Mouse (Mus musculus) megakaryocyte, embryonic 14.5 days (primary cell): ENCODE data around the gene Ccl3. TPM values are rescaled to one million over a fixed set of nuclear protein-coding genes. Genes with fewer than 3 reads are reported as not detected.
A peak's percentile ranks its signal among the peaks of the same experiment; 100 is the strongest.

Source experiments
- H3K27me3 ChIP-seq: replicated peaks from 2 replicates; pipeline ENCODE3; 2012; ENCODE audit warnings: inconsistent platforms
- H3K36me3 ChIP-seq: replicated peaks from 2 replicates; pipeline ENCODE3; 2012; ENCODE audit warnings: low read length, inconsistent platforms, mixed read lengths
- H3K4me1 ChIP-seq: 2 replicates; pipeline ENCODE4 v1.6.1; 2012; ENCODE audit warnings: inconsistent platforms
- H3K4me3 ChIP-seq: replicated peaks from 2 replicates; pipeline ENCODE3; 2012; ENCODE audit warnings: moderate library complexity, mild to moderate bottlenecking, inconsistent platforms
- H3K9me3 ChIP-seq: 2 replicates; pipeline ENCODE4 v1.6.1; 2012; ENCODE audit warnings: inconsistent platforms
- FLI1 ChIP-seq: IDR thresholded peaks from 2 replicates; pipeline ENCODE4 v1.6.1; 2012; ENCODE audit warnings: low read length, inconsistent platforms, mixed read lengths
- GATA1 ChIP-seq: IDR thresholded peaks from 3 replicates; pipeline ENCODE4 v1.6.1; 2012; ENCODE audit warnings: mixed read lengths, low read length, inconsistent platforms, borderline replicate concordance
- polyA plus RNA-seq: library from polyadenylated mRNA; stranded (reverse); fragments of >175 nt; gene quantifications from 2 replicates; pipeline ENCODE4 v1.2.3, GENCODE M21; 2012; ENCODE audit warnings: low replicate concordance; ENCODE audit not compliant: insufficient read depth

The Ccl3 gene
- polyA plus RNA-seq, 1 experiment: 7.9 TPM

DNA sequence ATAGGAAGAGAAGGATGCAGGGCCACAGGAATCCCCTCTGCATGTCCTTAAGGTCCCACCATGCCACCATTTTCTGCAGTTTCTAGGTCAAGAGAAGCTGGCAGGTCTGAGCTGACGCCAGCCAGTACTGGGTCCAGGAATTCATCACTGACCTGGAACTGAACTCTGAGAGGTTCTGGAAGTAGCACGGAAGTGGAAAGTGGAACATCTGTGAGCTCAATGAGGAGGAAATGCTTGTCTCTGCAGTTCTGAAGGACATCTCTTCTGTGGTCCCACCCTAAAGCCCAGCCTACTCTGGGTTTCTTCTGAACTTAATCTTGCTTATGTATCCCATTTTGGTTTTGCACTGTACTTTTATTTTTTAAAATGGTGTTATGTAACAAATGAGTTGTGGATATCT is 18.1 kb downstream of the Ccl3 start:
- Histone ChIP-seq H3K27me3 (peaks cover 11% of the 10 kb centered on the region), H3K4me1 (peaks cover 38% of the 10 kb centered on the region), H3K4me3 (no peak overlapping the region), H3K36me3 (no peaks in the 10 kb centered on the region), H3K9me3 (no peaks in the 10 kb centered on the region)
- no peak for TF ChIP-seq GATA1
- TF ChIP-seq FLI1: no peak

DNA sequence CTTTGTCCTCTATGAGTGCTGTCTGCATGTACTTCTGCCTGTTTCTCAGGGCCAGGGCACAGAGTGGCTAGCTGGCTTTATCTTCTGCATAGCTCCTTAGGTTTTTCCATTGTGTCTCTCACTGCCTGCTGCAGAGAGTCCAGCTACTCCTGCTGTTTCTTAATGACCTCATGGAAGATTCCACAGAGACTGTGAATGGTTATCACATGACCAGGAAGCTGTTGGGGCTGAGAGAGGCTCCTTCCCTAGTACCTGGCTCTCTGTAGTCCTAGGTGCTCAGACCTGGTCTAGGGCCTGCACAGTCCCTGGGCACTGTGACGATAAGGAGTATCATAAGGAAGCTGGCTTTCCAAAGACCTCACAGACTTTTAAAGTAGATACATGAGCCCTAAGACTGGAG is 18.5 kb downstream of the Ccl3 start:
- peaks cover 38% of the 10 kb centered on the region for H3K4me1 ChIP-seq
- TF ChIP-seq FLI1 (no peak), GATA1 (no peak)
- H3K4me3 ChIP-seq: no peak overlapping the region
- H3K36me3 ChIP-seq: no peaks in the 10 kb centered on the region
- no peaks in the 10 kb centered on the region for H3K9me3 ChIP-seq
- H3K27me3 ChIP-seq: peaks cover 11% of the 10 kb centered on the region

DNA sequence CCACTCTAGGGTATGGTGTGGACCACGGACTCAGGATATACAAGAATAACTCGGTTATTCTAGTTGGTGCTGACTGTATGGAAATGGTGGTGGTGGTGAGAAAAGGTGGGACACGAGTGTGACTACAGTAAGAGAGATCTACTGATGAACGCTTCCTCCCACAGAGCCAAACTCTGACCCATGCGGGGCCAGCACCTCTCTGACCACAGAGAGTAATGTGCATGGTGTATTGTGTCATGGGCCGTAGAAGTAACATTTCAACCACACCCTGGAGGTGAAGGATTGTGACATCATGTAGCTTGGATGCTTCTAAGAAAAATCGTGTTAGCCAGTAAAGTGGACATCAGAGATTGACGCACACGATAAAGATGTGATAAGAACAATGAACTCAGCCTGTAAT is 20.3 kb downstream of the Ccl3 start:
- H3K4me1 ChIP-seq: peaks cover 38% of the 10 kb centered on the region

DNA sequence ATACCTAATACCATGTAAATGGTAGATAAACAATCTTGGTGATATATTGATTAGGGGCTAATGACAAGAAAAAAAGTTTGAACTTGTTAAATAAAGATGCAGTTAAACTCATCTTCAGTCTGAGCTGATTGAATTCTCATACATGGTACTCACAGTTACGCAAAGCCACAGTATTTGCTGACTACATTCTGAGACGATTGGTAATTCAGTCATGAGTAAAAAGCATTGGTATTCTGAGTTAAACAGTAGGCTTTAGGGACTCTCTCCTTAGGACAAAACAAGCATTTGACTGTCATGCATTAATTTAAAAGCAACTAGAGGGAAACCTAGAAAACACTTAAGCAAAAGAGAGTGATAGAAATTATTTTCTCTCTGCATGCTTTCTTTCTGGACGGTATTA is 25.6 kb downstream of the Ccl3 start:
- Histone ChIP-seq H3K27me3 (peaks cover 7% of the 10 kb centered on the region), H3K4me3 (no peak overlapping the region), H3K4me1 (peaks cover 10% of the 10 kb centered on the region), H3K9me3 (no peaks in the 10 kb centered on the region), H3K36me3 (no peaks in the 10 kb centered on the region)
- TF ChIP-seq FLI1 (no peak), GATA1 (no peak)

More for the DNA sequence above, 20.3 kb downstream of the Ccl3 start:
- no peaks in the 10 kb centered on the region for H3K9me3 ChIP-seq
- no peaks in the 10 kb centered on the region for H3K36me3 ChIP-seq
- H3K4me3 ChIP-seq: no peak overlapping the region
- TF ChIP-seq FLI1 (no peak), GATA1 (no peak)
- peaks cover 6% of the 10 kb centered on the region for H3K27me3 ChIP-seq

DNA sequence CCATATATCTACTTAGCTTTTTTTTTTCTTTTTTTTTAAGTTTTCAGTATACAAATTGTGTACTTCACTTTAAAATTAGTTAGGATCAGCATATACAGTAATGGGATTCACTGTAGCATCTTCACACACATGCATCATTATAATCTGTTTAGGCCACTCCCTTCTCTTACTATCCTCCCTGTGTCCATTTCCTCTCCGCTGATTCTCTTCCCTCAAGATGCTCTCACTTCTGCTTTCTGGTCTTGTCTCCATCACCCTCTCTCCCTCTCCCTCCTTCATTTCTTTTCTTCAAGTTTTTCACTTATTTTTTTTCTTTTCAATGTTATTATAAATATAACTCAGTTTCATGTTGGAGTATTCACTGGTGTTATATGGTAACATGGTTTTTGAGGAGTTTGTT is 30.1 kb downstream of the Ccl3 start:
- H3K4me1 ChIP-seq: peaks cover 5% of the 10 kb centered on the region

DNA sequence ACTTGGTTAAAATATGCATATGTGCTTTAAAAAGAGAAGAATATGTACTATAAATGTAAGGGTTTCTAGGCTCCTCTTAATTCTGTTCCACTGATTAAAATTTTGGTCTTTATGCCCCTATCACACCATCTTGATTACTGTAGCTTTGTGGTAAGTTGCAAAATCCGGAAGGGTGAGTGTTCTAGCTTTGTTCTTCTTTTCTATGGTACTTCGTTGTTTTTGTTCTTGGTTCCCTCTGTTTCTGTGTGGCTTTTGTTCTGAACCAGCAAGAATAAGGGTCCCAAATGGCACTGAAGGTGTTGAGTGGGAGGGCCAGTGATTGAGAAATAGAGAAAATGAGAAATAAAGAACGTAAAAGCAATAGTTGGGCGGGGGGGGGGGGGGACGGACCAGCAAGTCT is 30.9 kb downstream of the Ccl3 start:
- Histone ChIP-seq H3K27me3 (peaks cover 10% of the 10 kb centered on the region), H3K4me3 (no peak overlapping the region), H3K9me3 (no peaks in the 10 kb centered on the region), H3K36me3 (no peaks in the 10 kb centered on the region), H3K4me1 (peaks cover 5% of the 10 kb centered on the region)
- TF ChIP-seq FLI1 (no peak), GATA1 (no peak)

More for the DNA sequence above, 30.1 kb downstream of the Ccl3 start:
- no peak overlapping the region for H3K4me3 ChIP-seq
- no peaks in the 10 kb centered on the region for H3K9me3 ChIP-seq
- no peaks in the 10 kb centered on the region for H3K36me3 ChIP-seq
- H3K27me3 ChIP-seq: peaks cover 7% of the 10 kb centered on the region
- no peak for TF ChIP-seq FLI1
- no peak for TF ChIP-seq GATA1

DNA sequence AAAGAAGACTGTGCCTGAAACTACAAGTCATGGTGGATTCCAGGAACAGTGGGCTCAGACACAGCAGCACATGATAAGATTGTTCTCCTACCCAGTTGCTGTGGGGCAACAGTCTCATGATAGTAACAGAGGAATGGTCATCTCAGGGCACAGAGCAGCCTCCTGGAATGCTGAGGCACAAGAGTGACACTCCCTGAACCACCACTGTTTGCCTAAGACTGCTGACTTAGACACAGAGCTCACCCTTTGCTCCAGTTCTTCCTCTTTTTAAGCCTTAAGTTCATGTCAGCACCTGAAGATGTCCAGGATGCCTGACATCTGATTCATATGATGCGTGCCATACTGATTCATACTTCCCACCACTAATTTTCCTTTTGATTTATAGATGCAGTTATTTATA is 32.6 kb downstream of the Ccl3 start:
- H3K9me3 ChIP-seq: no peaks in the 10 kb centered on the region
- H3K4me3 ChIP-seq: peak overlapping the region; percentile 1
- peaks cover 6% of the 10 kb centered on the region for H3K27me3 ChIP-seq
- no peak for TF ChIP-seq GATA1
- no peak for TF ChIP-seq FLI1
- H3K4me1 ChIP-seq: peaks cover 5% of the 10 kb centered on the region
- H3K36me3 ChIP-seq: no peaks in the 10 kb centered on the region

DNA sequence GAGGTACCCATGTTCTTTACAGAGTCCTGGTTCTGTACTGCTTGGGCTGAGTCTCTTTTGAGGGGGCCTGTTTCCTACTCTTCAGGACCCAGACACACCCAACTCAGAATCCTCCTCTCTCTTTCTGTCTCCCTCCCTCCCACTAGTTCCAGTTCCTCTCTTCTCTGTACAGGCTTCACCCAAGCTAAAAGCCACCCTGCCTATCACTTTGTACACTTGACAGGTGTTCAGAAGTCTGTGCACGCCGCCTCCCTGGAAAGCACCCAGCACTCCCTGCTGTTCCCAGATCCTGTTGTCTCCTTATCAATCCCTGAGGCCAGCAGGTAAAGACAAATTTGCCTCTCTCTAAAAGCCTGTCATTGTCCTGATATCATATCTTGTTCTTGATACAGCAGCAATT is 38.3 kb downstream of the Ccl3 start:
- TF ChIP-seq GATA1 (no peak), FLI1 (no peak)
- H3K27me3 ChIP-seq: peaks cover 27% of the 10 kb centered on the region

DNA sequence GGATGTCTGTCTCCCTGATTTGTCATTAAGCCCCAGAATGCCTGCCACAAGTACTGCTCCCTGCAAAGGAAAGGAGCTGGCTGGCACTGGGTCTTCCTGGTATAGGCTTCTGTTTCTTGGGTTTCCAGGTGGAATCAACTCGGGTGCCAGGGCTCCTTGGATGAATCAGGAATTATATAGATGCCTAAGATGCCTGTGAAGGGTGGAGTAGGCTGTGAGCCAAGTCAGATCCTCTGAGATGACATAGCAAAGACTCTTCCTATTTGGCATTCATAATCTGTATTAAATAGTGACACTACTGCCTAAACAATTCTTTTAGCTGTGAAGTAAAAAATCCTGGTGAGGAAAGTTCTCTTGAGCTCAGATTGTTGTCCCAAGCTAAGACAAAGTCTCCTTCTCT is 42.8 kb downstream of the Ccl3 start:
- Histone ChIP-seq H3K4me3 (no peak overlapping the region), H3K36me3 (no peaks in the 10 kb centered on the region), H3K4me1 (peaks cover 26% of the 10 kb centered on the region), H3K9me3 (no peaks in the 10 kb centered on the region), H3K27me3 (peaks cover 21% of the 10 kb centered on the region)
- TF ChIP-seq GATA1 (no peak), FLI1 (no peak)

More for the DNA sequence above, 38.3 kb downstream of the Ccl3 start:
- H3K36me3 ChIP-seq: no peaks in the 10 kb centered on the region
- no peak overlapping the region for H3K4me3 ChIP-seq
- peaks cover 12% of the 10 kb centered on the region for H3K4me1 ChIP-seq
- H3K9me3 ChIP-seq: no peaks in the 10 kb centered on the region

DNA sequence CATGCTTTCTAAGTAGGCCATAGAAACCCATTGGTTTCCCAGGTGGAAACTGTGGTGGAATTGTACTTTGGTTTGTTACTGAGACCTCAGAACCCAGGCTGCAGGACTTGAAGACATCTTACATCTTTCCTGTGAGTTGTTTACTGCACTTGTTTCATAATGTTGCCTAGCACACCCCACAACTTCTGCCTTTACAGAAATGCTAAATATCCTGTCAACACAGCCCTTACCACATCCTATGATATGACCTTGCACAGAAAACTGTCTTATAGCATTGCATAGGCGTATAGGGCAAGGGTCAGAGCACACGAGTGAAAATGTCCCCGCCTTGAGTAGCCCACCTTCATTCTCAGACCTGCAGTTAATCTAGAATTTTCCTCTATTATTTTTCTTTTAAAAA is 43.6 kb downstream of the Ccl3 start:
- no peaks in the 10 kb centered on the region for H3K36me3 ChIP-seq
- peaks cover 29% of the 10 kb centered on the region for H3K4me1 ChIP-seq
- TF ChIP-seq FLI1 (no peak), GATA1 (no peak)
- H3K4me3 ChIP-seq: no peak overlapping the region
- no peaks in the 10 kb centered on the region for H3K9me3 ChIP-seq
- peaks cover 18% of the 10 kb centered on the region for H3K27me3 ChIP-seq

DNA sequence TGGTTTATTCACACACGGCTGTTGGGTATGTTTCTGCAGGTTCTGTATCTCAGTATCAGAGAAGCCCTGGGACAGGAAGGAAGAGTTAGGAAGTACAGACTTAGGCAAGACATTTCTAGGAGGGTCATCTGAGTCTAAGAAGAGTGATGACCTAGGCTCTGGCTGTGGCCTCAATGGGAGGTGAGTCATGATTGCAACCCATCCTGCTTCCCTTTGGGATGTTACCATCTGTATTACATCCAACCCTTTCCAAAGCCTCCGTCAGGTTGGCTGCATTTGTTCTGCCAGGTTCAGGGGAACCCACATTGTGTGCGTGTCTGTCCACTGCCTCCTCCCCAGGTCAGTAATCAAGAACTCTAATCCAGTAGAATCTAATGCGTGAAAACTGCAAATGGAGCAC is 44.5 kb downstream of the Ccl3 start:
- peaks cover 30% of the 10 kb centered on the region for H3K4me1 ChIP-seq
- no peaks in the 10 kb centered on the region for H3K9me3 ChIP-seq
- TF ChIP-seq GATA1: no peak
- no peak for TF ChIP-seq FLI1
- H3K4me3 ChIP-seq: no peak overlapping the region
- peaks cover 15% of the 10 kb centered on the region for H3K27me3 ChIP-seq
- no peaks in the 10 kb centered on the region for H3K36me3 ChIP-seq

DNA sequence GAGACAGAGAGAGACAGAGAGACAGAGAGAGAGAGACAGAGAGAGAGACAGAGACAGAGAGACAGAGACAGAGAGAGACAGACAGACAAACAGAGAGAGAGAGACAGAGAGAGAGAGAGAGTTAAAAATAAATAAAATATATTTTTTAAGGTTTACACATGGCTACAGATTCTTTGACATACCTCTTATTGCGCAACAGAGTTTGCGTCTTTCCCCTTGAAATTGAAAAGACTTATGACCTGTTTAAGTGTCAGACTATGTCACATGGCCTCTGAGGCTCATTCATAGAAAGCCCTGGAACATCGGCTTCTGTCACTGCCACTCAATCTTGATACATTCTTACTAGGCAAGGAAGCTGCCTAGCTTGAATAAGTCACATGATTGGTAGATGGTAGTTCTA is 45.8 kb downstream of the Ccl3 start:
- Histone ChIP-seq H3K27me3 (peaks cover 6% of the 10 kb centered on the region), H3K4me1 (peaks cover 30% of the 10 kb centered on the region), H3K9me3 (no peaks in the 10 kb centered on the region), H3K4me3 (no peak overlapping the region), H3K36me3 (no peaks in the 10 kb centered on the region)
- no peak for TF ChIP-seq GATA1
- TF ChIP-seq FLI1: no peak
